Mouse (Mus musculus) frontal cortex, postnatal 25 days (tissue): ENCODE measurements around the gene Pard3b.

Experiments
- DNase-seq, 2 experiments: peaks; one replicate each; pipeline ENCODE4 v3.0.0; 2022; ENCODE audit warnings: low spot score in 2 of 2

The Pard3b gene

DNA sequence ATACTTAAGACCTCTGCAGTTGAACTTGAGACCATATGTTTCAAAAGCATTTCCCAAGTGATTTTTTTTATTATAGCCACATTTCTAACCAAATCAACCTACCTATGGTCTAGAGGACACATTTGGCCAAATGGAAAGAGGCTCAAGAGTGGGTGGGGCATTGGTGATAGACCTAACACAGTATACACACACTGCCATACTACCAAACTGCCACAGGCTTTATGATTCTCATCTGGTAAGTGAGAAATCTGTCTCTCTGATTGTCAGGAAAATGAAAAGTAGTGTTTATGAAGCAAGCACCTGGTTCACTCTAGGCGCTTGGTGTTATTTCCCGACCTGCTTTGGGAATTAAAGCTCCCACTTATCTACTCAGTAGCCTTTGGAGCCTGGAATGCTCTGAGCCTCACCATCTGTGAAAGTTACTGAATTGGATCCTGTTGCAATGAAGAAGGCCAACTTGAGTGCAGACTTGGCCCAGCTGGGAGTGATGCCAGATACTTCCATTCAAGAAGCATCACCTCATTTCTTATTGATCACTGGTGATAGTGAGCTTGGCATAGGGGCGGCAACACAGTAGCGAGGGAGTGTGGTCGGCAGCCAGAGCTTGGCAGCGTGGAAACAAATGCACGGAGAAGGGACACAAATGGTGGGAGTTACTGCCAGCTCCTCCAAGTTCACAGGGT lies 810.7 kb downstream of the Pard3b start:
- DNase-seq: no peak

DNA sequence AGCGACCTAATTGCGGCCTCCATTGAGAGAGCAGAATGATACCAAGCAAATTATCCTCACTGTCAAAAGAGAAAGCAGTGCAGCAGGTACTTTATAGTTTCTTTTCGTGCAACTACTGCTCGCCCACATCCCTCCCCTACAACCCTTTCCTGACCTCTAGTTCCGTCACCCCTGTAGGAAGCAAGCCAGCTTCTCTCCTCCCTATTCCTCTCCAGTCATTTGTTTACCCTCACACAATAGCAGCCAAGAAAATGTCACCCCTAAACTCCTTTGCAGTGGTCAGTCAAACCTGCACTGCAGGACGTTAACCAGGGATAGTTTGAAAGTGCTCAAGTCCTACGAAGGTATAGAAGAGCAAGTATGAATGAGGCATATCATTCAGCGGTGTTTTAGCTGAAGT lies 826.9 kb downstream of the Pard3b start:
- DNase-seq: no peak

DNA sequence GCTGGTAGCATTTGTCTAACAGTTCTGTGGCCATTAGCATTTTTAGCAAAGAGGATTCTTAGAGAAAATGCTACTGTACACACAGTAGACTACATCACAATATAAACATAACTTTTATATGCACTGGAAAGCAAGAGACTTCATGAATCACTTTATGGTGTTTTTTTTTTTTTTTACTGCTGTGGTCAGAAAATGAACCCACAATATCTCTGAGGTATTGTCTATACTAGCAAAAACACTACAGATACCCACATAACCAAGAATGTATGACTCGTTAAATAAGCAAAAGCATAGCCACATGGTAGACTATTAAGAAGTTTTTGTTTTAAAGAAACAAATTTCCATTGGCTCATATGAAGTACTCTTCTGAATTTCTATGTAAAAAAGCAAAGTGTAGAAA lies 827.9 kb downstream of the Pard3b start:
- DNase-seq: no peak

DNA sequence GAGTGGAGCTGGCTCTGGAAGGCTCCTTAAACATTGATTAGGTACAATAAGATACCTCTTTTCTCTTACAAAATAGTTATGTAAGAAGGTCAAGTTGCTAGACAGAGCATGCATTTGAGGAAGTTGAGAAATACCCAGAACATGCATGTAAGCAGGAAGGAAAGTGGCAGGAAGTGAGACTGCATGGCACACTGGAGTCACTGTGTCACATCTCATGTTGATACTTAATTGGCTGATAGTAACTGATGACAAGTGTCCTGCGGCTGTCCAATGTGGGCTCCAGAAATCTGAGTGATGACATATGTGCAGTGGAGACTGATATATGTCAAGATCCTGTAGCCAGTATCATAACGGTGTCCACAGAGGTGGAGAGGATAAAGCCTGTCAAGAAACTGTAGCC lies 844.4 kb downstream of the Pard3b start:
- no peak for DNase-seq

DNA sequence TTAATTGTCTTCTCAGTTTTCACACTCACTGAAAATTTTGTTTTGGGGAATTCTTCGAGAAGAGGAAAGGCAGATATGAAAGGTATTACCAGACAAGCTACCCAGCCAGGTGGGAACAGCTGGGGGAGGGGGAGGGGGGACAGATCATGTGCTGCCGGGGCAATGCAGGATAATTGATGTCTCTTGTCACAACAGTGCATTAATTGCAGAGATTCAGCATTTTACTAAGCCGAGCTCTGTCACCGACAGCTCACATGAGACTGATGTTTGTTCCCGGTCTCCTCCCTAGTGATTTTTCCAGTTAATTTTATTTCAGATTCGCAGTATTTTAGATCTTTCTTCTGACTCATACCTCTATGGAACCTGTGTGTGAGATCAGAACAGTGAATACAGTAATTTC lies 850.2 kb downstream of the Pard3b start:
- DNase-seq: no peak

DNA sequence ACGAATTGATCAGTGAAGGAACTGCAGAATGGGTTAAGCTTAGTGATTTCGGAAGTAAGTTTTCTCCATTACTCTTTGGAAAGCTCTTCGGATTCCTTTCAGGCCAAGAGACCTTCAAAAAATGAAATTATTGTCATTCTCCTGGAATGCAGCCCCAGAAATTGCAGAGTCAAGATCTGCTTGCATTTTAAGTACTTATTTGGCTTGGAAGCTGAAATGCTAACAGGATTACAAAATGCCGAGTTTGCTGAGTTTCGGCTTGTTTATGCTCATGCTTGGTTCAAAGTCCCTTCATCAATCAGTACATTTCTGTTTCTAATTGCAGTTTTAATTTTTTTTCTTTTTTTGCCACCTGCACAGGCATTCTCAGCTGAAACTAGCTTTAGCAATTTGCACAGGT lies 860.5 kb downstream of the Pard3b start:
- no peak for DNase-seq

DNA sequence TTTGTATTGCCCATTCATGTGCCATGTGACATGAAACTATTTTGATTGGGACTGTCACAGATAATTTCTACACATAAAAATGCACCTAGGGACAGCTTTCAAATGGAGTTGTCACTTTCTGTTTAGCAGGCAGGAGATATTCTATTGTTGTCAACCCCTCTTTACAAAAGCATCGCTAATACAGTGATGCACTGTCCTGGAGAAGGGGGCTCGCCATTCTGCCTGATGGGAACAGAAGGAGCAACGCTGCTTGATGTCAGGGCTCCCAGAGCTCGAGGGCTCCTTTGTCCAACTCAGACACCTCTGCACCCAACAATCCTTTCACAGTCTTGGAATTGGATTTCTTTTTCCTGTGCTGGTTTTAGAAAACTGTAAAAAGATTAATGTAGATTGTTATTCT lies 871.9 kb downstream of the Pard3b start:
- no peak for DNase-seq

DNA sequence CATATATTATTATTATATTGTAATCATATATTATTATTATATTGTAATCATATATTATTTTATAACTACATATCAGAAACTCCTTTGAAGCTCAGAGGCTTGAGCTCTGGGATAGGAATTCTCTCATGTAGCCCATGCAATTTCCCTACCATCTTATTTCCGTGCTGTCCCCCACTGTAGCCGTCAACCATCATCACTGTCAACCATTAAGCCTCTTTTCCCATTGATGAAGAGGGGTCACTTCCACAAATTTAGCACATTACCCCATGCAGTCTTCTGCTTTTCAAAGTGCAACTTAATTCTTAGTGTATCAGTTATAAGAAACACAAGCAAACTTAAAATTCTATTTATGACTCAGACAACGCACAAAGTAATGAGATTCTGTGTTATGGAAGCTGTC lies 873.1 kb downstream of the Pard3b start:
- no peak for DNase-seq

DNA sequence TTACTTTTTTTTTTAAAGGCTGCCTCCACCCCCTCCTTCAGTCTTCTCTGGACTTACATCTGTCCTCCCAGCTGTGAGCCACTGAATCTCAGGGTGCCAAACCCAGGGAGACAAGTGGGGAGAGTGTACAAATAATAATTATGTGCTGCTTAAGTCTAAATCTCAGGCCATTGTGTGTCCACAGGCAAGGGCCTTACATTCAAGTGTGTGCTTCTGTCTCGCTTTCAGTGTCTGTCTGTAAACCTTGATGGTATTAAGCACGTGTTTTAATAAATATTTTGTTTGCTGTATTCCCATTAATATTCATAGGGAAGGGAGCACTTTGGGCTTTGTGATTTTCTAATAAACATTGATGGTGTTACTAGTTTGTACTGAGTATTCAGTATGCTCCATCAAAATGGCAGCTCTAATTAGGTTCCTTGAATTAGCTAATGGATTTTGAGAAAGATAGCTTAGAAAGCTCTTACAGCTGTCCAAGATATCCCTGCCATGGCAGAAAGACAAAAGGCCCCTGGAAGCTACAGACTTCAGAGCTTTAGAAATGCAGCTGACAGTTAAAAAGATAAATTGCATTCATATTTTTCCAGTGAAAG lies 880.1 kb downstream of the Pard3b start:
- DNase-seq: no peak

DNA sequence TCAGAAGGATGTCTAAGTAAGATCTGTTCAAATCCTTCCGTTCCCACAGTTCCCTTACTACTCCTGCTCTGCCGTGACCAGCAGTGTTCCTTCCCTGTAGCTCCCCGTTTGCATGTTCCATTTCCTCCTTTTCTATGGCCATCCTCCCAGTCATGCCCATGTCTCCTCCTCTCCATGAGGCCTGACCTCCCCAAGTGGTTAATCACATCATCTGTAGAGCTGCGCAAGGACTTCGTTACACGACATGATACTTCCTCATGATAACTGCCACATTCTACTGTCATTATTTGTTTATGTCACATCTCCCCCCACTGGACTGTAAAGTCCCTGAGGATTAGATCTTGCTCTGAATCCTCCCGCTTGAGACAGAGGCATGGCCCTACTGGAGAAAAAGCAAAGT lies 882.7 kb downstream of the Pard3b start:
- DNase-seq: no peak

DNA sequence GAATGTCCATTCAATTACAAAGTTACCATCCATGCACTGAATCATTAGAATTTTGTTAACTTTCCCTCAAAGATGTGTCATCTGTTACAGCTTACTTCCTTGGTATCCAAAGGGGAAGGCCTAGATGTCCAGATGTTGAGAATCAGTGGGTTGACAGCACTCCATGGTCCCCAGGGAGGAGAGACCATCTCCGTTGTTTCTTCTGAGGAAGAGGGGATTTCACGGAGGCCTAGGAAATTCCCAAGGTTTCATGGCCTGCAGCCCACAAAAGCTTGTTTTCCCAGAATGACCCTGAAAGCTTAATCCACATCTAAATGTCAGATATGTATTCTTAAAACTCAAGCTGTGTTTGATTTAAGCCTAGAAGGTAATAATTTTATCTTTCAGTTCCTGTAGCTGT lies 884.1 kb downstream of the Pard3b start:
- DNase-seq: no peak

DNA sequence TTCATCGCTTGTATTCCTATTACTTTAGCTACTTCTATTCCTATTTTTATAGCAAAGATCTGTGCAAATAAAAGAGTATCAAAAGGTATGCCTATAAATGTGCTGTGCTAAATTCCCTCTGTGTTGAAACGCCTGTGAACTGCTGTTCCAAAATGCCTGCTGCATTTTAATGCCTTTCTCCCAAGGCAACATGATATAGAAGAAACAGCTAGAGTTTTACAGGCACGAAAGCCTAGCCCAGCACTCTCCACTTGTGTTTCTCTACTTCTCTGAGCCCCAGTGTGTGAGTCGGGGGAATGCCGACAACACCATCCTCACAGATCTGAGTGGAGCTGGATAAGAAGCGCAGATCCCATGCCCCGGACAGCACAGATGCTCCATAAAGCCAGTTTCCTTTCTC lies 889.2 kb downstream of the Pard3b start:
- no peak for DNase-seq

DNA sequence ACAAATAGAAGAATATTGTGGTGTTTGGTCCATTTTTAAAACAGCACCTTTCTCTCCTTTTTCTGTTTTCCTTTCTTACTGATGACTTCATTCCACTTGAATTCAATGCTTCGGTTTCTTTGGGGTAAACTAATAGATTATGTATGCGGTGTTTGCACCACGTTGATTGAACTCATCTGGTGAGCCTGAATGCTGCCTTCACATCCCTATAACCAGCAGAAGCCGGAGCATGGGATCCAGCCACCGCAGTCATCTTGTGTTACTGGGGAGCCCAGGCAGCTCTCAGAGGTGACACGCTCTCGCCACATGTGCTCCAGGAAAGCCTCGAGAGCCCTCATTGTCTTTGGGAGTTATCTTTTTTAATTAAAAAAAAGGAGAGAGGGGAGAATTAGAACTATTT lies 891.3 kb downstream of the Pard3b start:
- DNase-seq: no peak

DNA sequence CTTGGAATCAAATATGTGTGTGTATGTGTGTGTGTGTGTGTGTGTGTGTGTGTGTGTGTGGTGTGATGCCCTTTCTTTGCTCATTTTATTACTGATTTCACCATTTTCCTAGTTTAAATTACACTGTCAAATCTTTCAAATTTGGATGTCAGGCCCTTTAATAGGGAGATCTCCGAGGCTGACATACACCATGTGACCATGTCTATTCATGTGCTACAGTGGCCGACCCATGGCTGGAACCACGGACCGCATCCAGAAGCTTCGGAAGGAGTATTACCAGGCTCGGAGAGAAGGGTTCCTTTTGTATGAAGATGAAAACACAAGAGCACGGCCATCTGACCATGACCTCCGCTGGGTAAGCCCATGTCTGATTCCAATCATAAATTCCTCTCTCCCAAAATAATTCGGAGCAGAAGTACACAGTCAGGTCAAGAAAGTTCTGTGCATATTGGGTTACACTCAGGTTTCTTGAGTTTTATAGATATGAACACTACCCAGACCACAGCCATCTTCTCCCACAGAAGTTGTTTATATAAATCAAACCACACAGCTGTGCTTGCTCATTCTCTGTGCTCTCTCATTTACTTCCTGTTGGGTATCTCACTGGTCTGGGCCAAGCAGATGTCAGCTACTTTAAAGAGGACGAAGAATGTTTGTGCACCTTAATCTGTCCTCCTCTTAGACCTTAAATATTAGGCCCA lies 894.0 kb downstream of the Pard3b start:
- no peak for DNase-seq

DNA sequence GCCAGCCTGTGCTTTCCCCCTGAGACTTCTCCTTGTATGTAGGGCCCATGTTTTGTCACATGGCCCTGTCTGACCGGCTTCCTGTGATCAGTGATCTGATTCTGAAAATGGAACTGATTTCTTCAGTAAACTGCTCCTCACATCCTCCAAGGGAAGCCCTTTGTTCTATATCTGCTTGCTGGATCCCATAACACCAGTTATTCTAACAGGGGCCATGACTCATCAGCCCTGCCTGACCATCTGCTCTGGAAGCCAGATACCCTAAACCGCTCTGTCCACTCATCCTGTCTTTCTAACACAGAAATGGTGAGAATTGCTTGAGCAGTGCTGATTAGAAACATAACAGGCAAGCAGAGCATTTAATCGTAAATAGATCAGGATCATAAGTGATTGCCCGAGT lies 910.3 kb downstream of the Pard3b start:
- DNase-seq: no peak

DNA sequence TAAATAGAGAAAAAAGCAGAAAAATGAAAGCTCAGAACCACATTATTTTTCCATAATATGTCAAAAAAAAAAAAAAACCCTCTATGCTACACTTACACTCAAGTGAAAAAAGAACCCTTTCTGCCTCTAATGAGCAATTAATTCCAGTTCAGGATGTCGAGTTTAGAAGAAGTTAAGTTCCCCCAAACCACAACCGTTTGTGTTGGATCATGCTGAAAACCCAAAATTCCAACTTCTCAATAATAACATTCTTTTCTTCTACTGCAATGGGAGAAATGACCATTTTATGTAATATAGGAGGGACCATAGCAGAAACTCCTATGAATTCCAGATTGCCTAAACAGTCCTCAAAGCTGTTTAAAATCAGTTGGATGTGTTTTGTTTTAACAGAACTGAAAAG lies 911.9 kb downstream of the Pard3b start:
- no peak for DNase-seq

DNA sequence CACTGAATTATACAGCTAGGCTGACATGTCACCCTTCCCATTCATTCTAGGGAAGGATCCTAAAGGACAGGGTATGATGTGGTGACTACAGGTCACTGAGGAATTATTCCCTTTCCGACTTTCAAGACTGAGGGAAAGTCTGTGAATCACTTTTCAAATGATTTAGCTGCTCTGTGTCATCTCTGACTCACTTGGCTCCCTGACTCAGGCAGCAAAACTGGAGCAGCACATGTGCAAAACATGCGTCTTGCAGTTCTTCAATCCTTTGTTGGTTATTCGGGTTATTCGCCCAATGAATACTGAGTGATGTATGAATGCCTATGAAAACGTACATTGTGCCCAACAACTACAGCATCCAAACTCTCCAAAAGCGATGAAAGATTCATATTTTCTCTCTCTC lies 912.9 kb downstream of the Pard3b start:
- DNase-seq: peak in 1 of 2 experiments; percentile 6

DNA sequence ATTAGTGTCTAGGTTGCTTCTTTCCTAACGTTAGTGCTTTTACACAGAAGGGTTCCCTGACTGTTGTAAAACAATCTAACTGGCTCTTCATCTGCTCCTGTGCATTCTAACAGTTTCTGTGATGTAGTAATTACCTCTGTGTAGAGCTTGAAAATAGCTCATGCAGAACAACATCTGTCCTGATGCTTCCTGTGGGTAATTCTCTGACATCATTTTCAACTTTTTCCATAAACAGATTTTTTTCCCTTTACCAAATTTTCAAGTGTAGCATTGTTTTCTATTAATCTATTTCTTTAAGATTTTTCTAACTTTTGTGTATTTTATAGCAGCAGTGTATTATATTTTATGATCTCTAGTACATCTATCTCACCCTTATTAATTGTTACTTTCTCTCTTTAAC lies 917.2 kb downstream of the Pard3b start:
- no peak for DNase-seq

DNA sequence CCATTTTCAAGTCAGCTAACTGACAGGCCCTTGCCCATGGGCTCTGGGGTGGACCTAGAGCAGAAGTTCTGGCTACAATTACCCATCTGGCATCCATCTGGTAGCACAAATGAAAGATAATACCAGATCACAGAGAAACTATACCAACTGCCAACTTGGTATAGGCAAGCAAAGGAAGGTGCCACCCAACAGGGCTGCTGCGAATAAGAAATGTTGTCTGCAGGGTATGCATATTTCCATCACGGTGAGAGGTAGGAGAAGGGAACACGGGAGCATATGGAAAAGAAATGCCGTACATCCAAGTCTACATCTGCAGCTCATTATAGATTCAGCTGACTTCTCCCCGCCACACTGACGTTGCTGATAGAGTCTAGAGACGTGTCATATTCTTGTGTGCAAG lies 924.4 kb downstream of the Pard3b start:
- no peak for DNase-seq

DNA sequence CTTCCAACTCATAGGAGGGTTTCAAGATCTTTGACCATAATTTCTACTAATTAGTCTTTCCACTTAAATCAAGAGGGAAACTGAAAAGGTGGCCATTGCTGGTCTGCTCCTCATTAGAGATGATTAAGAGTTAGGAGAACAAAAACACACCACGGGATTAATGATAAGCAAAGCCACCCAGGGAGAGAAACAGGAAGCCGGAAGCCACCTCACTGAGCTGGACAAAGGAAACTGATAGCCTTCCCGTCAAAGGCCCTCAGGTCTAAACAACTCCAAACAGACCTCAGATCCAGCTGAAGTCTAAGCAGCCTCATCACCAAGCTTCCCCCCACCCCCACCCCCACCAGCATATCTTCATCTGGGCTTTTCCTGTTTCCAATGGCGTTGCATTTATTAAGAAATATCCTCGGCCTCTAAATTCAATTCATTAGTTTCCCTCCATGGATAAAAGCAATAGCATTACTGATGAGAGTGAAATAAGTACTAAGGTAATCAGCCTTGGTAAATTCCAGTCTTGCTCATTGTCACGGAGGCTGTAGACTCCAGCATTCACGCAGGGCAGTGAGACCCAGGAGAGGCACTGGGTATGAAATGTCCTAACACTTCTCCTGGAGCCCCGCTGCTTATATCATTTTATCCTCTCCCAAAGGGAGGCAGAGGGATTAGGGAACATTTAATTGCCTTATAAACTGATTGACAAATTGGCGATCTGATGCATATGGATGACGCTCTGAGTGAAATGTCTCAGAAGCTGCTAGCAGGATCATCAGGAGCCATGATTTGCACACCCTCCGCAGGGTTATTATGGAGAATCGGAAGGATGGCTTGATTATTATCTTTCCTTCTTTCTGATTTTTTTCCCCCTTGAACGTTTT lies 925.9 kb downstream of the Pard3b start:
- no peak for DNase-seq

DNA sequence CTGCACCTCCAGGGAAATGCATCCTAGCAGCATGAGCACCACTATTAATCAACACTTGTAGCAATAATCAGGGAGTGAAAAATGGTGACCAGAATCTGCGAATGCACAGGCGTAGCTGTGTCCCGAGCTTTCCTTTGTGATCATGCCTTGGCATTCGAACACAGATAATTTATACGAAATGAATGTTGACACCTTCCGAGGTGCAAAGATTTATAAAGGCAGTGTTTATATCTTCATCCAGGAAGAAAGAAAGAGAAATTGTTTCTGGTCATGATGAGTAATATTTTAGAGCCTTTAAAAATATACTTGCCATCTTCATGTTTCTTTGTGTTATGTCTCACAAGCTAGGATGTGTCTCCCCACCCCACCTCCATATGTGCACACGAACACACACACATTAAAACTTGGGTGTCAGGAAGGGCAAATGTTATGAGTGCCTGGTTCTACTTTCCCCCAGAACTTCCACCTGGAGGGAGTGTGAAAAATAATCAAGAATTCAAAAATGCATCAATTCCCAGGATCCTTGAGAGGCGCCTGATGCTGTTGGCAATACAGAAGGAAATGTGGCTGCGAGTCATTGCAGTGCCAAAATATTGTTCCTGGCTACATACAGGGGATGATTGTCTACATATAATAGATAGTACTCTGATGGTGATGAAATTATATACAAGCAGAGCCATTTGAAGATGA lies 926.6 kb downstream of the Pard3b start:
- no peak for DNase-seq

DNA sequence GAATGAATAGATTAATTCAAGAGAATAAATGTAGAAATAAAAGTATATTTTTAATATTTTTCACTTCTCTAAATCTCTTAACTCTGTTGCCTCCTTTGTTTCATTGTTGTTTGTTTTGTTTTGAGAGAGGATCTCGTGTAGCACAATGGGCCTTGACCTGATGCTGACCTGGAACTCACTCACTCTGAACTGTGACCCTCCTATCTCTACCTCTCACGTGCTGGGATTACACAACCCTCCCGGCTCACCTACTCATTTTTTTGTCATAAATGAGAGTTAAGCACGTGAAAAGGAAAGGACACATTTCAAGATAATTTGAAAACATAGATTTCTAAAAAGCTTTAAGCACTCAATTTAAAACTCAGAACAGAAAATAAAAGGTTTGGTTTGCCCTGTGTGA lies 928.0 kb downstream of the Pard3b start:
- DNase-seq: no peak
